Mouse (Mus musculus): Measurements from ENCODE around the gene Tnks2.

- TF ChIP-seq CTCF (IDR thresholded peaks at IDR 0.05; ENCODE audit: low read depth) (no peak), EP300 (optimal IDR thresholded peaks at IDR 0.05) (no peak)
Measured at GRCm38 (mm10) chr19:36896791-36897569, 62.9 kb downstream of the Tnks2 start.
